Mouse (Mus musculus): ENCODE results near the gene Gm20824.
"Not testable (repeated sequence)": the region's sequence is repeated elsewhere in the genome, so short reads cannot be mapped to it uniquely, and the experiment has no call there.

Gene Gm20824

GRCm38 (mm10) chrY:8257607-8258006, at the start of gene Gm20824:
Gm20824 (plus strand) TSS chrY:8257907.
- not testable (repeated sequence) for DNase-seq

Measured in cerebellum, postnatal 25 days (tissue).